19 mouse cellular contexts compared by ENCODE assay signal in genomic region chr14:68361481-68361880, GRCm38 (mm10).
DNase-seq lines count a peak whose midpoint lies in the region; ATAC-seq and TF ChIP-seq lines count a peak whose summit lies in the region.
"Had no signal": no experiment of that assay in that cellular context is flagged by ENCODE, and none has a peak within 500 bp of the region (broad histone marks: within the 10 kb centered on the region; RNA-seq: fewer than 3 reads in every experiment).

No protein-coding gene starts in this region.

- DNase-seq in left cerebral cortex, postnatal 4 days, result peak; percentile 38
- no peak for DNase-seq in left cerebral cortex, adult 11 months (ENCODE audit: low spot score)
- peak; percentile 13 for DNase-seq in adipocyte (ENCODE audit: low spot score)
- peak; percentile 7 for DNase-seq in fat pad, adult 2 months (ENCODE audit: extremely low read depth, low read depth, low spot score)
- DNase-seq in hindbrain, postnatal 0 days (ENCODE audit: low spot score), result peak; percentile 64
- no peak for DNase-seq in layer of hippocampus, adult 11-12 months (ENCODE audit: low spot score)
- no peak for DNase-seq in adrenal gland, postnatal 25 days
- DNase-seq: cerebellum, adult 11 months; gastrocnemius, postnatal 14 days; heart, postnatal 36 days; kidney, postnatal 36 days; layer of hippocampus, postnatal 36 days; lung, postnatal 4 days had no signal

- no peak for TF ChIP-seq CTCF in hindbrain, postnatal 0 days (IDR thresholded peaks at IDR 0.05; ENCODE audit: low read depth)

- peak; percentile 73 for ATAC-seq in hindbrain, postnatal 0 days
- ATAC-seq: intestine, postnatal 0 days; Patski had no signal

- H3K4me2 ChIP-seq in hindbrain, postnatal 0 days (ENCODE audit: low read depth, low read length), result no peak overlapping the region
- H3K4me2 ChIP-seq: heart, embryonic 11.5 days; stomach, embryonic 15.5 days had no signal

- H3K4me3 ChIP-seq in hindbrain, postnatal 0 days (ENCODE audit: low read length), result no peak overlapping the region
- H3K4me3 ChIP-seq: myocyte; stomach, embryonic 15.5 days had no signal

- 0 out of 2 replicates have a peak overlapping the region, but pooled peaks have one; percentile 0 for H3K27ac ChIP-seq in hindbrain, postnatal 0 days
- H3K27ac ChIP-seq: stomach, embryonic 15.5 days had no signal

- intact Hi-C loops in left cerebral cortex, postnatal 4 days (cut with DNase I), result no loop called here

- H3K9ac ChIP-seq in hindbrain, postnatal 0 days (replicated peaks; ENCODE audit: low read length), result no peak overlapping the region
- H3K9ac ChIP-seq: stomach, embryonic 15.5 days had no signal

- H3K27me3 ChIP-seq in hindbrain, postnatal 0 days (ENCODE audit: insufficient read depth, low read length), result no peaks in the 10 kb centered on the region
- H3K27me3 ChIP-seq: CH12.LX; stomach, embryonic 15.5 days had no signal

- H3K36me3 ChIP-seq in hindbrain, postnatal 0 days (ENCODE audit: insufficient read depth, low read length), result no peaks in the 10 kb centered on the region
- H3K36me3 ChIP-seq: stomach, embryonic 15.5 days had no signal

- 32% methylated on average over 6 of the region's 6 CpGs for WGBS in hindbrain, postnatal 0 days

- H3K9me3 ChIP-seq in hindbrain, postnatal 0 days (ENCODE audit: low read length), result no peaks in the 10 kb centered on the region
- H3K9me3 ChIP-seq: stomach, embryonic 15.5 days had no signal

- H3K4me1 ChIP-seq in hindbrain, postnatal 0 days (ENCODE audit: insufficient read depth, low read length), result no peaks in the 10 kb centered on the region
- H3K4me1 ChIP-seq: stomach, embryonic 15.5 days had no signal

Comparison
In these comparisons a context has a peak if more than half of its experiments do, and no peak if none do; other contexts are left out.
1. DNase-seq: peak in left cerebral cortex, postnatal 4 days (single experiment), adipocyte (single experiment), fat pad, adult 2 months (single experiment) and hindbrain, postnatal 0 days (single experiment); none in left cerebral cortex, adult 11 months (single experiment), layer of hippocampus, adult 11-12 months (single experiment) and adrenal gland, postnatal 25 days (single experiment).